Mouse (Mus musculus) MEL (cell line): ENCODE data around the gene Ifnz.
"Not testable (repeated sequence)": the region's sequence is repeated elsewhere in the genome, so short reads cannot be mapped to it uniquely, and the experiment has no call there.

Experiments
- GATA1 ChIP-seq: IDR thresholded peaks from 2 replicates; pipeline ENCODE4 v1.6.1; 2011; ENCODE audit warnings: low read depth, low read length, improper control_type of control experiment
- JUND ChIP-seq: IDR thresholded peaks from 2 replicates; pipeline ENCODE4 v1.6.1; 2011; ENCODE audit warnings: low read depth, mild to moderate bottlenecking, improper control_type of control experiment, low read length
- POLR2A ChIP-seq, 2 experiments: IDR thresholded peaks; 2 replicates each; pipeline ENCODE4 v1.6.1; 2011 to 2012; ENCODE audit warnings: low read length in 2 of 2, mild to moderate bottlenecking in 2 of 2, control low read depth in 1 of 2, improper control_type of control experiment in 1 of 2, low read depth in 1 of 2, moderate library complexity in 1 of 2; ENCODE audit not compliant: control insufficient read depth in 1 of 2, insufficient read depth in 1 of 2, poor library complexity in 1 of 2
- RCOR1 ChIP-seq: IDR thresholded peaks from 2 replicates; pipeline ENCODE4 v1.6.1; 2012; ENCODE audit warnings: low read depth, mild to moderate bottlenecking, inconsistent platforms, low read length, improper control_type of control experiment
- SMC3 ChIP-seq: IDR thresholded peaks from 2 replicates; pipeline ENCODE4 v1.6.1; 2011; ENCODE audit warnings: low read depth, low read length, improper control_type of control experiment
- UBTF ChIP-seq: IDR thresholded peaks from 2 replicates; pipeline ENCODE4 v1.6.1; 2012; ENCODE audit warnings: low read depth, mild to moderate bottlenecking, inconsistent platforms, low read length, improper control_type of control experiment, moderate library complexity, borderline replicate concordance; ENCODE audit not compliant: insufficient read depth
- USF1 ChIP-seq: IDR thresholded peaks from 2 replicates; pipeline ENCODE4 v1.6.1; 2014; ENCODE audit warnings: low read depth, mild to moderate bottlenecking, inconsistent platforms, low read length, improper control_type of control experiment, moderate library complexity
- ZC3H11A ChIP-seq: IDR thresholded peaks from 2 replicates; pipeline ENCODE4 v1.6.1; 2012; ENCODE audit warnings: low read depth, mild to moderate bottlenecking, inconsistent platforms, low read length, improper control_type of control experiment

DNA sequence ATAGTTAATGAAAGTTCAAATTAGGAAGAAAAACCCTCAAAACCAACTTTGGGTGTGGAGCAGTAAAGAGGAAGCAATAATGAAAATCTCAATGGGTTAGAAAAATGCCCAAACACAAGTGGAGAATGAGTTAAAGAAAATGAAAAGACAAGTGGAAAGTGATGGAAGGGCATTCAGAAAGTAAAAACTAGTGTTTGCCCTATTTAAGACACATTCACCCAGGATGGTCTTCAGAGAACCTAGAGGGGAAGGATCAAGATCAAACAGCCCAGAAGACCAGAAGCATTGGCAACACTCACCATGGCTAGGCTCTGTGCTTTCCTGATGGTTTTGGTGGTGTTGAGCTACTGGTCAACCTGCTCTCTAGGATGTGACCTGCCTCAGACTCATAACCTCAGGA, 45.2 kb downstream of the Ifnz start, which contains the start of gene Ifna6:
- not testable (repeated sequence) for TF ChIP-seq UBTF; GATA1; ZC3H11A; SMC3; RCOR1; JUND; USF1; POLR2A (IDR thresholded peaks at IDR 0.05; ENCODE audit: control insufficient read depth in 1 of 2, insufficient read depth in 1 of 2, low read depth in 1 of 2, low read length in 2 of 2, poor library complexity in 1 of 2)
